Mouse (Mus musculus) embryonic facial prominence, embryonic 14.5 days (tissue): ENCODE measurements around the gene Epha5. TPM values are rescaled to one million over a fixed set of nuclear protein-coding genes. Genes with fewer than 3 reads are reported as not detected.

Experiments used
- ATAC-seq: fragments of 200-750 bp; cut with Nextera tagmentation; 2 replicates; pipeline ENCODE4 v1.8.0; 2017; ENCODE audit warnings: low read depth, moderate number of reproducible peaks, moderate TSS enrichment
- DNase-seq: peaks from one replicate; pipeline ENCODE4 v3.0.0-alpha.2; 2015; ENCODE audit warnings: low spot score
- H3K27ac ChIP-seq: fragments of 300-500 bp; sonication (generic); replicated peaks from 2 replicates; pipeline ENCODE4 v1.5.1; 2014; ENCODE audit warnings: low read depth, mild to moderate bottlenecking, low read length, moderate library complexity
- H3K27me3 ChIP-seq: fragments of 300-500 bp; sonication (generic); replicated peaks from 2 replicates; pipeline ENCODE4 v1.6.1; 2014; ENCODE audit warnings: low read length; ENCODE audit not compliant: control insufficient read depth, insufficient read depth
- H3K36me3 ChIP-seq: fragments of 300-500 bp; sonication (generic); 2 replicates; pipeline ENCODE4 v1.6.1; 2014; ENCODE audit warnings: low read length, mixed read lengths; ENCODE audit not compliant: control insufficient read depth, insufficient read depth
- H3K4me1 ChIP-seq: fragments of 300-500 bp; sonication (generic); 2 replicates; pipeline ENCODE4 v1.6.1; 2014; ENCODE audit warnings: antibody characterized with exemption, low read length; ENCODE audit not compliant: control insufficient read depth, insufficient read depth
- H3K4me2 ChIP-seq: fragments of 300-500 bp; sonication (generic); 2 replicates; pipeline ENCODE4 v1.6.1; 2014; ENCODE audit warnings: low read depth, mild to moderate bottlenecking, low read length, moderate library complexity, mixed read lengths
- H3K4me3 ChIP-seq: fragments of 300-500 bp; sonication (generic); 2 replicates; pipeline ENCODE4 v1.5.1; 2014; ENCODE audit warnings: low read depth, mild to moderate bottlenecking, low read length
- H3K9ac ChIP-seq: fragments of 300-500 bp; sonication (generic); 2 replicates; pipeline ENCODE4 v1.6.1; 2014; ENCODE audit warnings: low read depth, mild to moderate bottlenecking, low read length, moderate library complexity, mixed read lengths
- H3K9me3 ChIP-seq: fragments of 300-500 bp; sonication (generic); 2 replicates; pipeline ENCODE4 v1.6.1; 2016; ENCODE audit warnings: low read length; ENCODE audit not compliant: control insufficient read depth
- WGBS: fragments of 180-500 bp; shearing (Covaris S2); extraction: QIAGEN DNeasy Blood & Tissue Kit; methylation state at CpG from one replicate; pipeline ENCODE4 v1.1.7; 2014; 5-methylcytosine and 5-hydroxymethylcytosine counted together
- polyA plus RNA-seq: library from polyadenylated mRNA; unstranded; fragments of >200 nt; fragmentation: Nextera tagmentation; extraction: Ambion mirVana; gene quantifications from 2 replicates; pipeline ENCODE4 v1.2.1, GENCODE M21; 2014

The Epha5 gene
- polyA plus RNA-seq, 1 experiment from 2014 or later = 5.3 TPM

DNA sequence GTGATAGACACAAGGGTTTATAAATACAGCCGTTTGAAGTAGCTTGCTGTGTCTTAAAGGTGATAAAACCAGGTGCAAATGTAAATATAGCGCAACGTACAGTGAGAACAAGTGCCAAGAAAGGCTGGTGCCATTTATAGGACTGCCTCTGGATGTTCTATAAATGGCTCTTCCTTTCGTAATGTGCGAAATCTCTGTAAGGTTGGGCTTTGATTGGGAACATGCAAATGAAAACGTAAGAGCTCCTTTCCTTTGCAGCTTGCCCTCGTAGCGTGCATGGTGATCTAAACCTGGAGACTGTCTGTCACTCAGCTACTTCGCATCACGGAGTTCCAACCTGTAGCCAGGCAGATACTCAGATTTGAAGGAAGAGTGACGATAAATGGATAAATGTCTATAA, 321.2 kb downstream of the Epha5 start:
- Histone ChIP-seq H3K36me3 (no peaks in the 10 kb centered on the region), H3K27ac (no peak overlapping the region), H3K4me3 (no peak overlapping the region), H3K9ac (no peak overlapping the region), H3K4me1 (no peaks in the 10 kb centered on the region), H3K4me2 (no peak overlapping the region), H3K27me3 (no peaks in the 10 kb centered on the region), H3K9me3 (no peaks in the 10 kb centered on the region)
- no peak for DNase-seq
- 82% methylated on average over 11 of the region's 11 CpGs for WGBS
- no peak for ATAC-seq

GRCm38 (mm10) chr5:84081321-84081720, 335.9 kb downstream of the Epha5 start:
- Histone ChIP-seq H3K27ac (no peak overlapping the region), H3K27me3 (no peaks in the 10 kb centered on the region), H3K4me2 (no peak overlapping the region), H3K4me1 (no peaks in the 10 kb centered on the region), H3K9ac (no peak overlapping the region), H3K9me3 (no peaks in the 10 kb centered on the region), H3K36me3 (no peaks in the 10 kb centered on the region), H3K4me3 (no peak overlapping the region)
- WGBS = 57% methylated on average over 6 of the region's 6 CpGs
- DNase-seq = no peak
- ATAC-seq = no peak

DNA sequence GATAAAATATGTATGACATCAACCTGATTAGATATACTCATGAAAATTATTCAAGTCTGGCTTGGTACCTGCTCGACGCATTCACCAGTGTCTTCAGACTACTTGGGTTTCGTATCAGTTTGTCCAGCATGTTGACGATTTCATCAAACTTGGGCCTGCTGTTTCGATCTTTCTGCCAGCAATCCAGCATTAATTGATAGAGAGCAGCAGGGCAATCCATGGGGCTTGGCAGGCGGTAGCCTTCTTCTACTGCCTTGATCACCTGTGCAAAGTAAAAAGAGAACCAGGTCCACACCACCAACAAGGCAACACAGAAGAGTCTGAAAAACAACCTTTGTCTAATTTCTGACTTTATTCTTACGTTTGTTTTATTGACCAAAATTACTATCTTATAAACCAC, 346.2 kb downstream of the Epha5 start:
- no peaks in the 10 kb centered on the region for H3K36me3 ChIP-seq
- 85% methylated on average over 7 of the region's 7 CpGs for WGBS
- ATAC-seq = no peak

GRCm38 (mm10) chr5:84053880-84054279, 363.3 kb downstream of the Epha5 start:
- Histone ChIP-seq H3K36me3 (no peaks in the 10 kb centered on the region), H3K9ac (no peak overlapping the region), H3K27me3 (no peaks in the 10 kb centered on the region), H3K4me2 (no peak overlapping the region), H3K27ac (no peak overlapping the region), H3K9me3 (no peaks in the 10 kb centered on the region), H3K4me3 (no peak overlapping the region), H3K4me1 (no peaks in the 10 kb centered on the region)
- 84% methylated on average over 2 of the region's 2 CpGs for WGBS
- no peak for ATAC-seq
- DNase-seq = no peak

More for the DNA sequence above, 346.2 kb downstream of the Epha5 start:
- no peaks in the 10 kb centered on the region for H3K4me1 ChIP-seq
- H3K9ac ChIP-seq = no peak overlapping the region
- no peak for DNase-seq
- H3K4me2 ChIP-seq = no peak overlapping the region
- no peak overlapping the region for H3K27ac ChIP-seq
- H3K27me3 ChIP-seq = no peaks in the 10 kb centered on the region
- no peaks in the 10 kb centered on the region for H3K9me3 ChIP-seq
- H3K4me3 ChIP-seq = no peak overlapping the region

DNA sequence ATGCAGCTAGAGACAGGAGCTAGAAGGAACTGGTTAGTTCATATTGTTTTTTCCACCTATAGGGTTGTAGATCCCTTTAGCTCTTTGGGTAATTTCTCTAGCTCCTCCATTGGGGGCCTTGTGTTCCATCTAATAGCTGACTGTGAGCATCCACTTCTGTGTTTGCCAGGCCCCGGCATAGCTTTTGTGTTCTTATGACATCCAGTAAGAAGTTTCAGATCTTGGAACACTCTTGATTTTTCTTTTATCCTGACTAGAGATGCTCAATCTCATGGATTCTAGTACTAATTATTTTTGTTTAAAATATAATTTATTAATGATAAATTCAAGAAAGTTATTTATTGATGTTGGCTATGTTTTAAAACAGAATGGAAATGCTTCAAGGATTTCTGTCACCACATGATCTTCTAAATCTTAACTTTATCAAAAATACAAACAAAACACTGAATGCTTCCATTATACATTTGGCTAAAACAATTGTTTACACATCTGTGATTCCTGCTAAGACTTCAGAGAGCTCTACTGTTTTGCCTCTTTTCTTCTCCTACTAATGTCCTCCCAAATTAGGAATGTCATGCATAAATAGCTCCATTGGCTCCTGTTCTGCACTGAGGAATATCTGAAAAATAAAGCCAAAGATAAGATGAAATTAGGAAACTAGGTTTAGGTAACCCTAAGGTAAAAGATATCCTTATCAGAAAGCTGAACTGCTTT, 379.8 kb downstream of the Epha5 start:
- DNase-seq (no peak), ATAC-seq (no peak)
- no peaks in the 10 kb centered on the region for H3K4me1 ChIP-seq
- H3K27me3 ChIP-seq = no peaks in the 10 kb centered on the region
- no peak overlapping the region for H3K4me3 ChIP-seq
- H3K9ac ChIP-seq = no peak overlapping the region
- WGBS = 90% methylated on average over 1 of the region's 1 CpGs
- no peak overlapping the region for H3K27ac ChIP-seq
- no peaks in the 10 kb centered on the region for H3K36me3 ChIP-seq
- no peaks in the 10 kb centered on the region for H3K9me3 ChIP-seq
- no peak overlapping the region for H3K4me2 ChIP-seq
